Mouse (Mus musculus) kidney, adult 2 months (tissue): ENCODE results near the gene Gimap9. TPM values are rescaled to one million over a fixed set of nuclear protein-coding genes. Genes with fewer than 3 reads are reported as not detected.

Source experiments
- DNase-seq: peaks from one replicate; pipeline ENCODE4 v3.0.0; 2021
- H3K27ac ChIP-seq: fragments of 200-500 bp; 2 replicates; pipeline ENCODE4 v1.5.1; 2012; ENCODE audit warnings: low read depth, low read length, control low read depth, inconsistent platforms; ENCODE audit not compliant: insufficient read depth
- H3K27me3 ChIP-seq: fragments of 200-500 bp; replicated peaks from 2 replicates; pipeline ENCODE4 v1.6.1; 2012; ENCODE audit warnings: mild to moderate bottlenecking, moderate library complexity, low read length, inconsistent platforms; ENCODE audit not compliant: control insufficient read depth, insufficient read depth
- H3K36me3 ChIP-seq: fragments of 200-500 bp; 2 replicates; pipeline ENCODE4 v1.6.1; 2012; ENCODE audit warnings: mild to moderate bottlenecking, moderate library complexity, low read length, inconsistent platforms; ENCODE audit not compliant: control insufficient read depth, insufficient read depth
- H3K4me1 ChIP-seq: fragments of 200-500 bp; 2 replicates; pipeline ENCODE4 v1.6.1; 2011; ENCODE audit warnings: low read length; ENCODE audit not compliant: control insufficient read depth, insufficient read depth
- H3K4me3 ChIP-seq: fragments of 200-500 bp; 2 replicates; pipeline ENCODE4 v1.5.1; 2011; ENCODE audit warnings: mild to moderate bottlenecking, low read depth, low read length, control low read depth; ENCODE audit not compliant: insufficient read depth
- CTCF ChIP-seq: fragments of 200-500 bp; conservative IDR thresholded peaks from 2 replicates; pipeline ENCODE4 v1.5.1; 2011; ENCODE audit warnings: low read depth, mild to moderate bottlenecking, control low read depth, low read length, moderate library complexity, mixed read lengths; ENCODE audit not compliant: insufficient read depth, insufficient read length
- POLR2A ChIP-seq: fragments of 200-500 bp; IDR thresholded peaks from one replicate; pipeline ENCODE4 v1.6.1; 2011; ENCODE audit warnings: low read depth, low read length, control low read depth
- WGBS: fragments of 180-500 bp; shearing (Covaris S2); methylation state at CpG from one replicate; pipeline ENCODE4 v1.1.7; 2018; 5-methylcytosine and 5-hydroxymethylcytosine counted together
- polyA plus RNA-seq: library from polyadenylated mRNA; depleted of rRNA; stranded (reverse); fragments of >200 nt; gene quantifications from 2 replicates; pipeline ENCODE4 v1.2.3, GENCODE M21; 2012

The Gimap9 gene
- polyA plus RNA-seq, 1 experiment = 10.1 TPM

- TF ChIP-seq POLR2A = no peak
- TF ChIP-seq CTCF = no peak
- peak; percentile 77 for DNase-seq
- H3K4me1 ChIP-seq = peaks cover 28% of the 10 kb centered on the region
- peak overlapping the region; percentile 98 for H3K27ac ChIP-seq
- H3K4me3 ChIP-seq = peak overlapping the region; percentile 50
- H3K36me3 ChIP-seq = no peaks in the 10 kb centered on the region
- 11% methylated on average over 13 of the region's 13 CpGs for WGBS
- H3K27me3 ChIP-seq = no peaks in the 10 kb centered on the region
Observed at GRCm38 (mm10) chr6:48629661-48630034, 46.3 kb upstream of the Gimap9 start.

DNA sequence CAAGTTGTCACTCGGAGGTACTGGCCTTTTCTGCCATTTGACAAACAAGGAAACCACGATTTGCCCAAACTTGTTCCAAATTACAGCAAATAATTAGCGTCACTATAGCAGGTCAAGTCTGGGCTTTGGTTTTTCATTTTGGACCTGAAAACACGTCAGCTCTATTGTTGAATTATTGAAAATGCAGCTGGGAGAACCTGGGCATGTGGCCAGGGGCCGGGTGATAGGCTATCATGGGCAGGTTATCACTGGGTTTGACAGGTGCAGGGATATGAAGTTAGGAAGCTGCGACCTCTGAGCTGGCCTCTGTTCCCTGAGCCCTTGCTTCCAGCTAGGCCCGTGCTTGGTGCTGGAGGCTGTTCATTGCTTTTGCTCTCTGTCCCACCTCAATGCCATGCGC lies 45.1 kb upstream of the Gimap9 start:
- no peak for TF ChIP-seq POLR2A
- TF ChIP-seq CTCF = no peak
- H3K36me3 ChIP-seq = no peaks in the 10 kb centered on the region
- H3K27ac ChIP-seq = peak overlapping the region; percentile 40
- no peak overlapping the region for H3K4me3 ChIP-seq
- H3K27me3 ChIP-seq = no peaks in the 10 kb centered on the region
- no peak for DNase-seq
- peaks cover 28% of the 10 kb centered on the region for H3K4me1 ChIP-seq
- 85% methylated on average over 8 of the region's 8 CpGs for WGBS

- WGBS = 94% methylated on average over 2 of the region's 2 CpGs
Observed at GRCm38 (mm10) chr6:48635105-48635504, 40.8 kb upstream of the Gimap9 start.

DNA sequence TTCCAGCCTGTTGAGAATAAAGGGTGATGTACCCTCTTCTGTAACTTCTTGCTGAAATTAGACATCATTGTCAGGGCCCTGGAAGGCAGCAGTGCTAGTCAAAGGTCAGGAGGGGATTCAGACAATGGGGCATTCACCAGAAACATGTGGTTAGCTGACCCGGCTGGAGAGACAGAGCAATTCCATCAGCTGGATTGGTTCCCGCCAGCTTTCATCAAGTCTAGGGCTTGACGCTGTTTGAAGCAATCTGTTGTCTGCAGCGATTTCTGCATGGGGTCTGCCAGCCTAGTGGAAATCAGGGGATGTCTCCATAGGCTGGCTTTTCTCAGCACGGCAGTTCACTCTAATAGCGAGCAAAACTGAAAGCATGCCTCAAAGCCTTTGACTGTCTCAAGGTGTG lies 39.4 kb upstream of the Gimap9 start:
- H3K36me3 ChIP-seq = no peaks in the 10 kb centered on the region
- DNase-seq = no peak
- TF ChIP-seq POLR2A (no peak), CTCF (no peak)
- no peak overlapping the region for H3K27ac ChIP-seq
- peaks cover 3% of the 10 kb centered on the region; the same call in 1 of the 2 replicates for H3K4me1 ChIP-seq
- no peak overlapping the region for H3K4me3 ChIP-seq
- no peaks in the 10 kb centered on the region for H3K27me3 ChIP-seq
- WGBS = 85% methylated on average over 6 of the region's 6 CpGs

More at GRCm38 (mm10) chr6:48635105-48635504, 40.8 kb upstream of the Gimap9 start:
- TF ChIP-seq CTCF (no peak), POLR2A (no peak)
- DNase-seq = no peak
- no peak overlapping the region for H3K4me3 ChIP-seq
- peaks cover 9% of the 10 kb centered on the region for H3K4me1 ChIP-seq
- H3K27me3 ChIP-seq = no peaks in the 10 kb centered on the region
- H3K36me3 ChIP-seq = no peaks in the 10 kb centered on the region
- no peak overlapping the region for H3K27ac ChIP-seq

- no peak for DNase-seq
- no peaks in the 10 kb centered on the region for H3K27me3 ChIP-seq
- peaks cover 3% of the 10 kb centered on the region; the same call in 1 of the 2 replicates for H3K4me1 ChIP-seq
- no peak overlapping the region for H3K4me3 ChIP-seq
- H3K27ac ChIP-seq = no peak overlapping the region; the same call in 1 of the 2 replicates
- H3K36me3 ChIP-seq = no peaks in the 10 kb centered on the region
- 63% methylated on average over 6 of the region's 6 CpGs for WGBS
- no peak for TF ChIP-seq CTCF
- TF ChIP-seq POLR2A = no peak
Observed at GRCm38 (mm10) chr6:48637811-48638500, 38.0 kb upstream of the Gimap9 start.

DNA sequence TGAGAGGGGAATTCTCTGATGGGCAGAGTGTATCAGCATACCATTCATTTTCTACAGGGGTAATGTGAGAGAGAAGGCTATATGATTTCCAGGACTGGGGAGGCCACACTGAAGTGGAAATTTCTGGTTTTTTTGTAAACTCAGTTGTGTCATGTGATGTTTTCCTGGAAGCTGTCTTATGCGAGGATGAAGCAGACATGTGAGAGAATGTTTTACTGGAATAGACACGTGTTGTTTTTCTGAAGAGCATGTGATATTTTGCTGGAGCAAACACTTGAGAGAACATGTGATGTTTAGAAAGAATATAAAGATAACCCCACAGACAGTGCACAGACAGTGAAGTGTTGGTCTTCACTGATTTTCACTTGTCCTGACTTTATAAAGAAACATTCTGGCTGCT lies 37.4 kb upstream of the Gimap9 start:
- TF ChIP-seq CTCF (no peak), POLR2A (no peak)
- H3K27ac ChIP-seq = no peak overlapping the region; the same call in 1 of the 2 replicates
- peak; percentile 66 for DNase-seq
- WGBS = 44% methylated on average over 2 of the region's 2 CpGs
- H3K4me3 ChIP-seq = no peak overlapping the region
- H3K4me1 ChIP-seq = peaks cover 3% of the 10 kb centered on the region; the same call in 1 of the 2 replicates
- H3K36me3 ChIP-seq = no peaks in the 10 kb centered on the region
- no peaks in the 10 kb centered on the region for H3K27me3 ChIP-seq

DNA sequence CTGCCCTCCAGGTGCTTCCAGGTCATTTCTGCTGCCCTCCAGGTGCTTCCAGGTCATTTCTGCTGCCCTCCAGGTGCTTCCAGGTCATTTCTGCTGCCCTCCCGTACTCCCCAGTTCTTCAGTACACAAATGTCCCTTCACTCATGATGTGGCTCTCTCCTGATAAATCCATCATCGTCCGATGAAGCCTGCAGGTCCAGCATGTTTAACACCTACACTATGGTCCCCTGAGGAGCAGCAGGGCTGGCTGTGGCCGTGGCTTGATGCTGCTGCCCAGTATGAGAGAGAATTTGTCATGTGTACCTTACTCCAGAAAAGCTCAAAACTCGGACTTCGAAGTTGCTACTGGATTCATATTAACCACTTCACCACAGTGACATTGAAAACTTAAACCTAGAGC lies 34.5 kb upstream of the Gimap9 start:
- H3K27ac ChIP-seq = no peak overlapping the region
- TF ChIP-seq CTCF (no peak), POLR2A (no peak)
- H3K36me3 ChIP-seq = no peaks in the 10 kb centered on the region
- DNase-seq = no peak
- no peak overlapping the region for H3K4me3 ChIP-seq
- no peaks in the 10 kb centered on the region for H3K27me3 ChIP-seq
- WGBS = 65% methylated on average over 6 of the region's 6 CpGs
- peaks cover 3% of the 10 kb centered on the region; the same call in 1 of the 2 replicates for H3K4me1 ChIP-seq
